Mouse (Mus musculus): ENCODE data around the gene Cox7a2l. TPM values are rescaled to one million over a fixed set of nuclear protein-coding genes. Genes with fewer than 3 reads are reported as not detected.

The Cox7a2l gene
- total RNA-seq (2017): 243 and 458 TPM in 2 replicates

- ATAC-seq (replicated peaks in 1 of 2; ENCODE audit: insufficient read depth in 1 of 2, low FRiP score in 2 of 2, low TSS enrichment in 1 of 2, low read depth in 1 of 2, poor library complexity in 2 of 2, severe bottlenecking in 2 of 2): no peak
Measured at GRCm38 (mm10) chr17:83517280-83518015, at the start of gene Cox7a2l. TSS of gene Cox7a2l (minus strand) at chr17:83517330.

GRCm38 (mm10) chr17:83565506-83565905 lies 48.4 kb upstream of the Cox7a2l start:
- ATAC-seq (replicated peaks in 1 of 2; ENCODE audit: insufficient read depth in 1 of 2, low FRiP score in 2 of 2, low TSS enrichment in 1 of 2, low read depth in 1 of 2, poor library complexity in 2 of 2, severe bottlenecking in 2 of 2): no peak

GRCm38 (mm10) chr17:83564119-83564820 lies 47.1 kb upstream of the Cox7a2l start:
- no peak for ATAC-seq (replicated peaks in 1 of 2; ENCODE audit: insufficient read depth in 1 of 2, low FRiP score in 2 of 2, low TSS enrichment in 1 of 2, low read depth in 1 of 2, poor library complexity in 2 of 2, severe bottlenecking in 2 of 2)

GRCm38 (mm10) chr17:83563703-83564111 lies 46.6 kb upstream of the Cox7a2l start:
- ATAC-seq (replicated peaks in 1 of 2; ENCODE audit: insufficient read depth in 1 of 2, low FRiP score in 2 of 2, low TSS enrichment in 1 of 2, low read depth in 1 of 2, poor library complexity in 2 of 2, severe bottlenecking in 2 of 2): peak; percentile 55 to 72; a peak in 3 of 4 replicates

- no peak; a peak in 1 of 4 replicates for ATAC-seq (replicated peaks in 1 of 2; ENCODE audit: insufficient read depth in 1 of 2, low FRiP score in 2 of 2, low TSS enrichment in 1 of 2, low read depth in 1 of 2, poor library complexity in 2 of 2, severe bottlenecking in 2 of 2)
Measured at GRCm38 (mm10) chr17:83562153-83563010, 45.3 kb upstream of the Cox7a2l start.

GRCm38 (mm10) chr17:83559081-83559480 lies 42.0 kb upstream of the Cox7a2l start:
- no peak for ATAC-seq (replicated peaks in 1 of 2; ENCODE audit: insufficient read depth in 1 of 2, low FRiP score in 2 of 2, low TSS enrichment in 1 of 2, low read depth in 1 of 2, poor library complexity in 2 of 2, severe bottlenecking in 2 of 2)

GRCm38 (mm10) chr17:83555836-83556235 lies 38.7 kb upstream of the Cox7a2l start:
- peak in 1 of 2 experiments; percentile 37; a peak in 1 of 4 replicates for ATAC-seq (replicated peaks in 1 of 2; ENCODE audit: insufficient read depth in 1 of 2, low FRiP score in 2 of 2, low TSS enrichment in 1 of 2, low read depth in 1 of 2, poor library complexity in 2 of 2, severe bottlenecking in 2 of 2)

GRCm38 (mm10) chr17:83554997-83555396 lies 37.9 kb upstream of the Cox7a2l start:
- ATAC-seq (replicated peaks in 1 of 2; ENCODE audit: insufficient read depth in 1 of 2, low FRiP score in 2 of 2, low TSS enrichment in 1 of 2, low read depth in 1 of 2, poor library complexity in 2 of 2, severe bottlenecking in 2 of 2): no peak

- peak; percentile 80 to 92 for ATAC-seq (replicated peaks in 1 of 2; ENCODE audit: insufficient read depth in 1 of 2, low FRiP score in 2 of 2, low TSS enrichment in 1 of 2, low read depth in 1 of 2, poor library complexity in 2 of 2, severe bottlenecking in 2 of 2)
Measured at GRCm38 (mm10) chr17:83548501-83549233, 31.5 kb upstream of the Cox7a2l start.

- ATAC-seq (replicated peaks in 1 of 2; ENCODE audit: insufficient read depth in 1 of 2, low FRiP score in 2 of 2, low TSS enrichment in 1 of 2, low read depth in 1 of 2, poor library complexity in 2 of 2, severe bottlenecking in 2 of 2): no peak
Measured at GRCm38 (mm10) chr17:83547145-83547544, 30.0 kb upstream of the Cox7a2l start.

GRCm38 (mm10) chr17:83545756-83546742 lies 28.9 kb upstream of the Cox7a2l start:
- no peak for ATAC-seq (replicated peaks in 1 of 2; ENCODE audit: insufficient read depth in 1 of 2, low FRiP score in 2 of 2, low TSS enrichment in 1 of 2, low read depth in 1 of 2, poor library complexity in 2 of 2, severe bottlenecking in 2 of 2)

GRCm38 (mm10) chr17:83545259-83545658 lies 28.1 kb upstream of the Cox7a2l start:
- no peak for ATAC-seq (replicated peaks in 1 of 2; ENCODE audit: insufficient read depth in 1 of 2, low FRiP score in 2 of 2, low TSS enrichment in 1 of 2, low read depth in 1 of 2, poor library complexity in 2 of 2, severe bottlenecking in 2 of 2)

- no peak for ATAC-seq (replicated peaks in 1 of 2; ENCODE audit: insufficient read depth in 1 of 2, low FRiP score in 2 of 2, low TSS enrichment in 1 of 2, low read depth in 1 of 2, poor library complexity in 2 of 2, severe bottlenecking in 2 of 2)
Measured at GRCm38 (mm10) chr17:83542424-83542823, 25.3 kb upstream of the Cox7a2l start.

GRCm38 (mm10) chr17:83539262-83540037 lies 22.3 kb upstream of the Cox7a2l start:
- ATAC-seq (replicated peaks in 1 of 2; ENCODE audit: insufficient read depth in 1 of 2, low FRiP score in 2 of 2, low TSS enrichment in 1 of 2, low read depth in 1 of 2, poor library complexity in 2 of 2, severe bottlenecking in 2 of 2): no peak

GRCm38 (mm10) chr17:83538694-83539093 lies 21.6 kb upstream of the Cox7a2l start:
- no peak for ATAC-seq (replicated peaks in 1 of 2; ENCODE audit: insufficient read depth in 1 of 2, low FRiP score in 2 of 2, low TSS enrichment in 1 of 2, low read depth in 1 of 2, poor library complexity in 2 of 2, severe bottlenecking in 2 of 2)

Measured in hematopoietic stem cell, adult 5-6 weeks (primary cell).